Mouse (Mus musculus) thymus, postnatal 25 days (tissue): ENCODE results near the gene Ppp1cb.
A peak's percentile ranks its signal among the peaks of the same experiment; 100 is the strongest.
"Not testable (repeated sequence)": the region's sequence is repeated elsewhere in the genome, so short reads cannot be mapped to it uniquely, and the experiment has no call there.

Source experiments
- DNase-seq: peaks from one replicate; pipeline ENCODE4 v3.0.0; 2022

The Ppp1cb gene

DNA sequence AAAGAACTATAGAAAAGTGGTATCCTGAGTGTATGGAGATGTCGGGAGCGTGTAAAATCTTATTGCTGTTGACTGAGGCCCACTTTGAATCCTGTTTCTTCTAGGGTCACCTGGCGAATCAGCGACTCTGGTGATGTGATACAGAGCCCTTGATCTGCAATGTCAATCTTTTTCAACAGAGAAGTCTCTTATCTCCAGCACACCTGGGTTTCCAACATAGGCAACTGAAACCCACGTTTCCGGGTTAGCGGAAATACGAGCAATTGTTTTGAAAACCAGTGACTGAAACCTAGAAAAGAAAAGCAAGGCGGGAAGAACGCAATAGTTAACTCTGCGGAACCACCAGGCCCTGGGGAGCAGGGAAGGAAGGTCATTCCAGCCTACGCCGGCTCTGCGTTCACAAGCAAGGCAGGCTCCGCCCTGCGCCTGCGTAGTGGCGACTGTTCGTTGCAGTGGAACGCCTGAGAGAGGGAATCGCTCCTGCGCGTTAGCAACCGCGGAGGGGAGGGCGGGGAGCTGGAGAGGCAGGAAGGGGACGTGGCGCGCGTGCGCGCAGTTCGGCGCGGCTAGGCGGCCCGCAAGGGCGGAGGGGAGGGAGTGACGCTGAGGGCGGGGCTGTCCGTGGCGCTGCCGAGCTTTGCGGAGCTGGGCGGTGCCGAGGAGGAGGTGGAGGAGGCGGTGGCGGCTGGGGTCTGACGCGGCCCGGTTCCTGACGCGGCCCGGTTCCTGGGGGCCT is at the start of gene Ppp1cb:
TSS of gene Ppp1cb (plus strand) at position 436 of the 736 bp plus-strand sequence.
- DNase-seq = peak; percentile 97

DNA sequence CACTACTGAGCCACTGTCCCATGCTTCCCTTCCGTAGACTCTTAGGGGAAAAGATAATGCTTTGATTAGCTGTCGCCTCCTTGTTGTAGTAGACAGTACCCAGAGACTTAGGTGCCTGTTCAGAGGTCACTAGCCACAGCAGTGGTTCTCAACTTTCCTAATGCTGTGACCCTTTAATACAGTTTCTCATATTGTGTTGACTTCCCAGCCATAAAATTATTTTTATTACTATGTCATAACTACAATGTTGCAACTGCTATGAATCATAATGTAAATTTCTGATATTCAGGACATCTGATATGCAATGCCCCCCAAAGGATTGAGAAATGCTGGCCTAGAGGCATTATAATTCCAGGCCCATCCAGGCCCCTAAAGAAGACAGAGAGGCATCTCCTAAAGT is 48.9 kb upstream of the Ppp1cb start:
- DNase-seq = no peak

DNA sequence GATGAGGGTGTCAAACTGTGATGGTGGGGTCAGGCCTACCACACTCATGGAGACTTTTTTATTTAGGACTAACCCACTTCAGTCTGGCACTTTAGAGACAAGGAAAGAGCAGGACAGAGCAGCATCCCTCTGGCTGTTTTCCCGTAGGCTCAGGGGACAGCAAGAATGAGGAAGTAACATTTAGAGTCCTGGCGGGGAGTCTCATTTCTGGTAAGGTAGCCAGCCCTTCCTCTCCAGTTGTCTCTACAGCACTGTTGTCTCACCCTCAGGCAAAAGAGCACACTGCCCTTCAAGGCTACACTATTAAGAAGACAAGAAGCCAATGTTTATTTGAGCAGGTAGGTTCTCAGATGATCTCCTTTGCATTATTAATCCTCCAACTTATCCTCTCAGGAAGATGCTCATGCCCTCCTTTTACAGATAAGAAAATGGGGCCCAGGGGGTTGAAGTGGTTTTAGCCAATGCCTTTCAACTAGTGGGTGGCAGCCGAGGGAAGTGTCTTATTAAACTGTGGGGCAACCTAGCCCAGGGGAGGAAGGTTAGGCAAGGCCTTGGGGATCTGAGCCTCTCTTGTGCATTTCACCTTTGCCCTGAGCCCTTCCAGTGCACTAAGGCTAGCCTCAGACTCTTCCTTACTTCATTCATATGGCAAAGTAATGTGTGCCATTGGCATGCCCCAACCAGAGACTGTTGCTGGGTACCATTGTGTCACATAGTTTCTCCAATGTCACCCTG is 47.5 kb upstream of the Ppp1cb start:
- no peak for DNase-seq

DNA sequence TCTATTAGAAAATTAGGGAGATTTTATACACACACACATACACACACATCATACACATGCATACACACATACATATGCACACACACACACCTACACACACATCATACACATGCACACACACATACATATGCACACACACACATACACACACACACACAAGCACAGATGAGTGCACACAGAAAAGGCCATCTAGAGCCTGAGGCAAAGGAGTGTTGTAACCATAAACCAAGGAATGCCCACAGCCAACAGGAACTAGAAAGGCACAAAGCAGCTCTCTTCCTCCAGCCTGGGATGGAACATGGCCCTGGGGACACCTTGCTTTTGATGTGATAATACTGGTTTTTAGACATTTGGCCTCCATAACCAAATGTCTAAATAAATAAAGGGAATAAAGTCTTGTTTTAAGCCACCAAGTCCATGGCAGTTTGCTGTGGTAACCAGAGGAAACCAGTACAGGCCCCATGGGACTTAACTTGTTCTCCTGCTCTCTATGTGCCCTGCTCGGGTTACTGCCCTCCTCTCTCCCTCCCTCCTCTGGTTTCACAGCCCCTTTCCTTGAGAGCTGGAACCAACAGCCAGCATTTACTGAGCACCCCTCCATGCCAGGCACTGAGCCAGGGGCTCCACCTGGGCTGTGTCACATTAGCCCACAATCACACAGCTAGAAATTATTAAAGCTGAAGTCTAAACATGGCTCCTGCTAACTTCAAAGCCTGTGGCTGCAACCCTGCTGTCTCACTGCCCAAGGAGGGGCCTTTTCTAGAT is 46.3 kb upstream of the Ppp1cb start:
- no peak for DNase-seq

DNA sequence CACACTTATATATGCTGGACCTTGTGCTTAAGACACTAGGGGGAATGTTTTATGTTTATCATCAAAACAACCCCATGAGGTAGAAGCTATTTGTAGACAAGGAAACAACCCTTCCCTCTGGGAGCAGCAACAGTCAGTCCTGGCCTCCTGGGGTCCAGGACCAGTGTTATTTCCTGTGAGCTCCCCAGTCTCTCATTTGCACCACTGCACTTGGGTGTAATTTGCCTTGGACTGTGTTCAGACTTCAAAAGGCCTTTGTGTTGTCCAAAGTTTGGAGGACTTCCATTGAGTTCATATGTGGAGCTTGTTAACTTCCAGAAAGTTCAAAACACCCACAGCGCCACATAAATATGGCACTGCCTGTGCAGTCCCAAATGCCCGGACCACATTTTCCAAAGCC is 45.6 kb upstream of the Ppp1cb start:
- DNase-seq = no peak

DNA sequence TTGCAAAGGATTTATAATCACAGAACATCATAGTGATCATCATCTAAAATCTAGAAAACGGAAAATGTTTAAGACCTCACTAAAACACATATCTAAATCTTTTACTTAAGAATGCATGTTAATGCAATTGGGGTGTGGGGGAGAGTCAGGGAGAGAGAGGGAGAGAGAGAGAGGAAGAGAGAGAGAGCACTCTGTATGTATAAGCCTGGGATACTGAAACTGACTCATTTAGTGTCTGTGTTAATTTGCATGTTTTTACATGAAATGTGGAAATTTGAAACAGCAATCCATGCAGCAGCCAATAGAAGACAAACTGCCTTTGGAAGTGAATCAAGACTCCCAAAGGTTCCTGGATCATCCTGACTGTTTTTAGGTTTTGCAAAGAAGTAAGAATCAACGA is 45.1 kb upstream of the Ppp1cb start:
- no peak for DNase-seq

DNA sequence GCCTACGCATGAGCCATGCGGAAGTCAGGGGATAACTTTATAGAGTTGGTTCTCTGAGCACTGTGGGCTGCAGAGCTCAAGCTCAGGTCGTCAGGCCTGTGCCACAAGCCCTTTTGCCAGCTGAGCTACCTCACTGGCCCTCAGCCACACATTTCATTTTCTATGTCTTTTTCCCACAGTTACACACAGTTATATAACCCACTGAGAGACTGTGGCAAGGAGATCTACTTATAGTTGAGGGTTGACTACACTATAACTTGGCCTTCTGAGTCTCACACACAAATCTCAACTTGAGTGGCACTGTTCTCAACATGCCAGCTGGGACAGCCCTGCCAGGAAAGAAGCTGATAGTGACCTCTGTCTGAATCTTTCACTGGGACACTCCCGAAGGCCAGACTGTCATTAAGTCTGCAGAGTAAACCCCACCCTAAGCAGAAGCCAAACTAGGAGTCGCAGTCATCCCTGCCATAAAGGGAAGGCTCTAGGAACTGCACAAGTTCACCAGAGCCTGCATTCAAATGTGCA is 44.1 kb upstream of the Ppp1cb start:
- no peak for DNase-seq

DNA sequence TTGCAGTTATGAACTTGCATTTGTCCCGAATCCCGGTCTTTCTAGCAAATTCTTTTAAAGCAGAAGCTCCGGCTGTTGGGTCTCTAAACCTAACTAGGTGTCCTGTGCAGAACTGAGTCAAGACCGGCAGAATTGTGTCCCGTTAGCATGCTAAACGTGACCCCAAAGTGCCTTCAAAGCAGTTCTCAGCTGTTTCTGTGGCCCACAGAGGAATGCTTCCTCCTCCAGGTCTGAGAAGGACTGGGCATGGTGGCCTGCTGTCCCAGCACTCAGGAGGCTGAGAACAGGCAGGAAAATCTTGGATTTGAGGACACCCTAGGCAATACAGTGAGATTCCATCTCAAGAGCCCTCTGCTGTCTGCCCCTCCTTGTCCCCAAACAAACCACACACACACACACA is 43.1 kb upstream of the Ppp1cb start:
- no peak for DNase-seq

DNA sequence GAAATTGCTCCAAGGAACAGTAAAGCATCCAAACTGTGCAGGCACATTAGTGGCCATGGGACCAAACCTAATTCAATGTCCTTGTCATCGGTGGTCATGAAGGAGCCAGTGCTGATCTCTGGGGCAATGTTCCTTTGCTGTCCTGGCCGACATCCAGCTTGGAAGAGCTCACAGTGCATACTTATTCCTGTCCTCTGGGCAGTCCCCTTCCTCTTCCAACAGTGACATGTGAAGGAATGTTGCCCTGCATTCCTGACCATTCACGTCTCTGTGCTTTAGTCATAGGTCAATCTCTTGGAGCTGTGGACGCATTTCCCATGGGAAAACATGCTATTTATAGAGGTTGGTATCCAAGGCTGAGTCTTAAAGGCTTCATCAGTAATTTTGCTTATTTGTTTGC is 41.8 kb upstream of the Ppp1cb start:
- no peak for DNase-seq

DNA sequence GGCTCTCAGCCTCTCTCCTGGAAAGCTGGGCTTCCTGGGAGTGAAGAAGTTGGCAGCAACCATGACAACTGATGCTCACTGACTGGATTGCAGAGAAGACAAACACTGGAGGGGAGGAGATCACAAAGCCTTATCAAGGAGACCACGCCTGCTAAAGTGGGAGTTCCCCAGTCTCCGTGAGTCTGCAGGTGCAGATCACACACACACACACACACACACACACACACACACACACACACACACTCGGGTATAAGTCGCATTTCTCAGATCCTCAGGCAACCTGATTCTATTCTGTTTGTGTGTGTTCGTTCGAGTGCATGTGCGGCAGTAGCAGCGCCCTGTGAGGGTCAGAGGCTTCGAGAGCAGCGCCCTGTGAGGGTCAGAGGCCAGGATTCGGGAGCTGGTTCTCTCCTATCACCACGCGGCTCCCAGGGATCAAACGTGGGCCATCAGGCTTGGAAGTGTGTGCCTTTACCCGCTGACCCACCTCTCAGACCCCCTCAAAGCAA is 36.5 kb upstream of the Ppp1cb start:
- no peak for DNase-seq

DNA sequence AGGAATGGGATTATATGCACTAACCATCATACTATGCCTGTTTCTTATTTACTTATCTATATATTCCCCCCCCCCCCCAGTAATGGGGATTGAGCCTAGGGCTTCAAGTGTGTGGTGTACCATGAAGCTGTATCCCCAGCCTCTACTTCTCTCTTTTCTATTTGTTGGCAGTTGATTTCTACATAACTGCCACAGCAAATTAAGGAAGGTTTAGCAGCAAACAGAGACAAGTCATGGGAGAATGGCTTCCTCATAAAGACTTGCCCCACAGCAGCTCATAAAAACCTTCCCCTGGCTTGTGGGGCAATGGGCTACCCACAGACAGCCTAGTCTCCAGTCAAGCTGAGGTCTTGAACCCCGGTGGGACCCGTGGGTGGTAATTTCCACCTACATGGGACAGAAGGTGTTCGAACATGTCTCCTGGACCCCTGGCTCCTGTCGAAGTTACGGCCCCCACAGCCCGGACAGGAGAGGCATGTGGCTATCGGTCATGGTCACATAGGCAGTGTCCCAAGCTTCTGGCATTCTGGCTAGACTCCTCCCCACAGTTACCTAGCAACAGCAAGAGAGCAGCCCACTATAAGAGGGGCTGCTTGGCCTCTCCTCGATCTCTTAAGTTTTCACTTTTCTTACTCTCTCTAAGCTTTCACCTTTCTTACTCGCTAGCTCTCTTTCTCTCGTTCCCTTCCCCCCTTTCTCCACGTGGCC is 35.1 kb upstream of the Ppp1cb start:
- DNase-seq = no peak

DNA sequence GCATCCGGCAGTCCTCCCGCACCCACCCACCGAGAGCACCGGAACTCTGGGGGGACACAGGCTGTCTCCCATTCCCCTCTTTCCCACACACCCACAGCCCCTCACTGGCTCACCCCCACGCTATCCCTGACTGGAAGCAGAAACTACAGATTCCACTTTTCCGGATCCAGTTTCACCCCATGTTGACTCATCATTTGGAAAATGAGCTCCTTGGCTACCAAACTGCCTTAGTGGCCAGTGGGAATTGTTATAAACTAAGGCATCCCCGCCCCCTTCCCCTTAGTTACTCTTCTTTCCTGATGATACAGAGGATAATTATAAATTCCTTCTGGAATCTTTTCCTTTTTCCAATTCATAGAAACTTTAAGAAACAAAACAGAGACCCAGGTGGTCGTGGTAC is 34.2 kb upstream of the Ppp1cb start:
- DNase-seq = no peak

DNA sequence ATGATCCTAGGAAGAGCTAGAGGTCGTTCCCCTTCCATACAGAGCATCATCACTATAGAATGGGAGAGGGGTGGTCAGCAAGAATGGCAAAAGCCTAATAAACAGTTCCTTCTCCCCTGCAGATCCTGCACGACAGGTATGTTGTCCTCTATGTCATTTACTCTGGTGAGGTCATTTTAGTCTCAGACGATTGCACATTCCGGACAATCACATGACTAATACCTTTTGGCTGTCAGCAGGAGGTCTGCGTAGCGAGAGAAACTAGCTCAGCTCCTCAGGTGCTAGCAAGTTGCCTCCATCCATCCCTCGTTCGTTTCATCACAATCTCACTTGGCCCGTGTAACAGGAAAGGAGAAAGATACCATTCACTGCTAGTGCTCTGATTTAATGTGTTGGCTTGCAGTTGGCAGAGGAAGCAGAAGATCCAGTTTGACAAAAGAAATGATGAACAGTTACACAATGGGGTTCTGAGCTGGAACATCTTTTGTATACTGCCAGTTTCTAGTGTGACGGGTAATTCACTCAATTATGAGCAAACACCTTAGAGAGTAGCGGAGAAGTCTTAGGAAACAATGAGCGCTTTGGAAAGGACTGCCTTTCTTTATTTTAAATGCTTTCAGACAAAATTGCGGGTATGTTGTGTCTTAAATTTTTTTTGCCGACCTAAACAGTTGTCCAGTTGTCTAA is 33.0 kb upstream of the Ppp1cb start:
- no peak for DNase-seq

DNA sequence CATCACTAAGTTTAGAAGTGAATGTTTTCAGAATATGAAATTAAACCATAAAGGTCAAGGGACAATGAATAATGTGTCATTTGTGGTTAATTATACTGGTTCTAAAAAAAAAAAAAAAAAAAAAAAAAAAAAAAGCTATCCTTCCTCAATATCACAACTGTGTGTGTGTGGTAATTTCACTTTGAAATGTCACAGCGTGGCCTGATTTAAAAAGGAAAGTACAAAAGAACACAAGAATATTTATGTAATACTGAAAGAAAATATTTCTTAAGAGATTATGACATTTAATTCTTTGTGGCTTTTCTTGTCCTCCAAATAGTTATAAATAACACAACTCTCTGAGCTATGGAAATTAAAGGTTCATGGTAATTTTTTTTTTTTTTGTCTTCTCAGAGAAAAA is 28.2 kb upstream of the Ppp1cb start:
- DNase-seq = no peak

DNA sequence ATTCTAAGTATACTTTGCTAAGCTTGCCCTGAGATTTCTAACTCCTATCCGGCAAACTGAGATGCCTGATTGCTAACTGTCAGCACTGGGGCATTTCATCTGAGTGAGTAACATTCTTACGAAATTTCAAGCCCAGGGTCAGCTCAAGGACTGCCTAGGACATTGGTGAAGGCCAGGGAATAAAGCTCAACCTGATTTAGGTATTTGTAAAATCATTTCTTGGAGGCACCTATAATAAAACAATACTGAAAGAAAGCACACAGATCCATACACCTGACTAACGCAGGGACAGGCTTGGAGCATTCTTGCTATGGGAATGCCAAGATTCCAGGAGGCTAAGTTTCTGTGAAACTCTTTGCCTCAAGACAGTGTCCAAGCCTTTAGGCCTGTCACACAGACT is 24.3 kb upstream of the Ppp1cb start:
- not testable (repeated sequence) for DNase-seq

DNA sequence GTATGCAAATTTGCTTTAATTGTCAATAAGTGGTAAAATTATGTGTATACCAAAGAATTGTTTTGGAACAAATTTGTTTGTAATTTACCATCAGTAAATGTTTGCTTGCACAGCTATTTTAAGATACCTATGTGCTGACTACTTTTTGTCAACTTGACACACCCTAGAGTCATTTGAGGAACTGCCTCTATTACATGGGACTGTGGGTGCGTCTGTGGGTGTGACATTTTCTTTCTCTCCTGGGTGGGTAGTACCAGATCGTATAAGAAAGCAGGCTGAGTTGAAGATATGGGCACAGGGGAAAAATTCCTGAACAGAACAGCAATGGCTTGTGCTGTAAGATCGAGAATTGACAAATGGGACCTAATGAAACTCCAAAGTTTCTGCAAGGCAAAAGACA is 23.0 kb upstream of the Ppp1cb start:
- DNase-seq = no peak

DNA sequence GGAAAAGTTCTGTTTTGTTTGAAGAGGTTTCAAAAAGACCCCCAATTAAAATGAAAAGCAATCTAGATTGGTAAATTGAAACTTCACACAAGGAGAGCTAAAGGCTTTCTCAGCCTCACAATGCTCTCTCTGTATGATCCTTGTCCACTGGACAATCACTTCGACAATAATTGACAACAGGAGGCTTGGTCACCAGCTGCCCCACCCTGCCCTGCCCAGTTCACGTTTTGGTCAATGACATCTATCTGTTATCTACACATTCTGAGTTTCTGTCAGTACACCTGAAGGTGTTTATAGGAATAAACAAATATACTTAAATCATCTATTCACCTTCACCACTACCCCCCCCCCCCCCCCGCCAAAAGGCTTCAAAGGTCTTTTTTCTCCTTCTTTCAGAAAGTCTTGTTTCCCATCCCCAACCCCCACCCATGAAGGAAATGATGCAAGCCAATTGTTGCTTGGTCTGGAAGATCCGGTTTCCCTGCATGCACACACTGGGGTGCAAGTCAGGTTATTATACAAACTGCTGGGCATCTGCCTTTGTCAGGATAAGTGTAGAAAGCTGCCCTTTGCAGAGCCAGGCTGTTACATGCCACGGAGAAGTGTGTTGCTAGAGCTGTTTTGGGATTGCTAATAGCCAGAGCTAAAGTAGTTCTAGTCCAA is 20.6 kb upstream of the Ppp1cb start:
- no peak for DNase-seq

DNA sequence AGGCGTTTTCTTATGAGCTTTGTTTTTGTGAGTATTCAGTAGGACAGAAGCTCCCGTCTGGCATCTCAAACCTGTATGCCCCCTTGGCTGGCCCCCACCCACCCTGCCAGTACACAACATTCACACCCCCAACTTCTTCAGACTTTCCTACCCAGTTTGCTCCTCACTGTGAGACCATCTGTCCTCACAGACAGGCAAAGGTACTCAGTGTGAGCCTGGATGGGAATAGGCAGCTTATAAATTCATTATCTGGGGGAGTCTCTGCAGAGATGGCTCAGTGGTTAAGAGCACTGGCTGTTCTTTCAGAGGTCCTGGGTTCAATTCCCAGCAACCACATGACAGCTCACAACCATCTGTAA is 20.1 kb upstream of the Ppp1cb start:
- no peak for DNase-seq

DNA sequence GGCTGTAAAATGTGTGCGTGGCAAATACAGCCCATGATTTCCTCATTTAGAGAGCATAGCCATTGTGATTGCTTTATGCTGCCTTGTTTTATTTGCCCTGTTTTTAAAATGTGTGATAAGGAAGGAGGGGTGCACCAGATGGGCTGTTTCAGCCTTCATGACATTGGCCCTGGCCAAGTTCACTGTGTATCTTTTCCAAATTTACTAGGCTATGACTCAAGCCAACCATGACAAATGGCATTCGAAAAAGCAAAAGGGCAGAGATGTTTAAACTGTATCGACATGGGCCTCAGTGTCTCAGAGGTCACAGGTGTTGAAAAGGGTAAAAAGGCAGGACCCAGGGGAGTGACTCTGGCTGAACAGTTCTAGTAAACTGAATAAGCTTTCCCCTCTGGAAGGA is 17.3 kb upstream of the Ppp1cb start:
- DNase-seq = no peak

DNA sequence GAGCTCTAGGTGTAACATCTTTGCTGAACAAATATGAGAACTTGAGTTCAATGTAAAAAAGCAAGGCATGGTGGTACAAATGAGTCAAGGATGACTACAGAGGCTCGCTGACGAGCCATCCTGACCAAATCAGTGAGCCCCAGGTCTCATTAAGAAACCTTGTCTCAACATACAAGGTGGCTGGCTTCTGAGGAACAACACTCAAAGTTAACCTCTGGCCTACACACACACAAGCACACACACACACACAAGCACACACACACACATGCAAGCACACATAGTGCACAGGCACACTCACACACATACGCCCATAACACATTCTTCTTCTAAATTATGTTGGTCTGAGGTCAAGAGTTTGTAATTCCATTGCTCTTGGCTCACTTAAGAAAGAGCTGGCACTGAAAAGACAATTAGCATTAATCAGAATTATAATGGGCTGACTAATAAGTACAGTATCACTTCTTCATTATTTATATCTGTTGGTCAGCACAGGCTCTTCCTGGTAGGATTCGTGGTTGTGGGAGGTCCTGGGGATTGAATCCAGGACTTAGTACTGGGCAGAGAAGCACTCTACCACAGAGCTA is 16.6 kb upstream of the Ppp1cb start:
- DNase-seq = no peak

DNA sequence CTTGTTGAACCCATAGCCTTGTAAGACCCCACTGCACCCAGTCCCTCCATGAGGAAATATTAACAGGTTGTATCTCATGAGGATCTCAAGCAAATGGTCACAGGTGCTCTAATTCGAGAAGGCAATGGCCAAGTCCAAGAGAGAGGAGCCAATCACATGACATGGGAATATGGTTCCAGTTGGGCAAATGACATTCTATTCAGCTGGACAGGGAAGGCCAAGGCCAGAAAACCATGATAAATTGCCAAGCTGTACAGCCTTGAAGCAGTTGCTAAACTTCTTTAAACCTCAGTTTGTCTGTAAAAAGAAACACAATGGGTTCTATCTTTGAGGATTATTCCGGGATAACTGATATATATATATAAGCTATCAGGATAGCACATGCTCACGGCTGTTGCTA is 14.7 kb upstream of the Ppp1cb start:
- DNase-seq = no peak
